Mouse (Mus musculus): ENCODE measurements around the gene Tfpi.

GRCm38 (mm10) chr2:84526221-84526620 lies 49.6 kb upstream of the Tfpi start:
- TF ChIP-seq JUN (IDR thresholded peaks at IDR 0.05; ENCODE audit: insufficient read depth, low read depth, low read length) = no peak
- no peak for TF ChIP-seq GABPA (IDR thresholded peaks at IDR 0.05; ENCODE audit: insufficient replicate concordance, low read depth, low read length)
- no peak for TF ChIP-seq EP300 (IDR thresholded peaks at IDR 0.05; ENCODE audit: low read length)
- TF ChIP-seq POLR2A (IDR thresholded peaks at IDR 0.05; ENCODE audit: low read depth, low read length) = no peak
- no peak for TF ChIP-seq USF2 (conservative IDR thresholded peaks at IDR 0.05; ENCODE audit: low read depth, low read length)
- TF ChIP-seq CTCF (conservative IDR thresholded peaks at IDR 0.05 in 1 of 2, IDR thresholded peaks at IDR 0.05 in 1 of 2; ENCODE audit: low read depth in 2 of 2, low read length in 2 of 2) = no peak
- no peak for TF ChIP-seq ZNF384 (IDR thresholded peaks at IDR 0.05; ENCODE audit: low read depth, low read length)
- TF ChIP-seq MAX (IDR thresholded peaks at IDR 0.05; ENCODE audit: low read length) = no peak
- TF ChIP-seq ELF1 (IDR thresholded peaks at IDR 0.05; ENCODE audit: low read depth, low read length) = no peak
- no peak for TF ChIP-seq KAT2A (IDR thresholded peaks at IDR 0.05; ENCODE audit: insufficient replicate concordance, low read length)
- no peak for TF ChIP-seq HCFC1 (IDR thresholded peaks at IDR 0.05; ENCODE audit: low read depth, low read length)

Measured in CH12.LX (cell line).